Mouse (Mus musculus): Measurements from ENCODE around the gene Mgat5.

GRCm38 (mm10) chr1:127352131-127352793, 147.4 kb downstream of the Mgat5 start:
- no peak for TF ChIP-seq MYOD1 (IDR thresholded peaks at IDR 0.05; ENCODE audit: control insufficient read depth in 1 of 3, insufficient read length in 2 of 3, low read depth in 2 of 3)
- no peak for TF ChIP-seq POLR2AphosphoS2 (IDR thresholded peaks at IDR 0.05; ENCODE audit: insufficient read length, low read depth)
- TF ChIP-seq SRF (IDR thresholded peaks at IDR 0.05; ENCODE audit: control insufficient read depth, insufficient read length, low read depth), result no peak
- no peak for TF ChIP-seq POLR2A (IDR thresholded peaks at IDR 0.05; ENCODE audit: insufficient read length, low read depth)
- TF ChIP-seq REST (IDR thresholded peaks at IDR 0.05; ENCODE audit: insufficient read depth, insufficient read length), result no peak
- no peak for TF ChIP-seq MYOG (IDR thresholded peaks at IDR 0.05; ENCODE audit: control insufficient read depth in 1 of 3, insufficient read depth in 1 of 3, insufficient read length in 2 of 3, low read depth in 2 of 3)
- no peak for TF ChIP-seq TCF12 (IDR thresholded peaks at IDR 0.05; ENCODE audit: insufficient read depth, poor library complexity, severe bottlenecking)
